Mouse (Mus musculus): ENCODE measurements around the gene 4930512M02Rik.

- no peak for TF ChIP-seq CTCF (conservative IDR thresholded peaks at IDR 0.05; ENCODE audit: low read length)
- TF ChIP-seq NANOG (IDR thresholded peaks at IDR 0.05; ENCODE audit: borderline replicate concordance, low read length) = no peak
Observed at GRCm38 (mm10) chr11:11660651-11661050, 33.0 kb upstream of the 4930512M02Rik start.
